Mouse (Mus musculus): ENCODE results near the gene Zdhhc12.

- TF ChIP-seq TAL1 (IDR thresholded peaks at IDR 0.05; ENCODE audit: low read length) (no peak), GATA1 (IDR thresholded peaks at IDR 0.05; ENCODE audit: low read length) (no peak)
Measured at GRCm38 (mm10) chr2:30123729-30124471, 30.5 kb upstream of the Zdhhc12 start.
